Mouse (Mus musculus): ENCODE results near the gene Cdh18.
A peak's percentile ranks its signal among the peaks of the same experiment; 100 is the strongest.
"Not testable (repeated sequence)": the region's sequence is repeated elsewhere in the genome, so short reads cannot be mapped to it uniquely, and the experiment has no call there.

Cdh18 gene

DNA sequence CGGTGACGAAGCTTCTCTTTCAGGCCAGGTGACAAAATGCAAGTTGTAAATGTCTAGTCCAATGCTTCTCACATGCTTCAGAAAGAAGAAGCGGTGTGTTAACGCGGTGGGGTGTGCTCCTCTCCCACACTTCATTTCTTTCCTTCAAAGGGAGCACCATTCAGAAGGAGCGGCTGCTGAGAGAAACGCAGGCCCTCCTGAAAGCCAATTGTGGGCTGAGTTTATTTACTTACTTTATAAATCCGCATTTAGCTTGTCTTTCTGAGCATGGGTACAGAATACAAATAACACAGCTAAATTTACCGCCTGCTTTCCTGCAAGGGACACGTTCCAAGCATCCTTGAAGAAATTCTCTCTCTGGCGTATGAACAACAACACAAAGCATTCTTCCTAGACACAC, 420.6 kb downstream of the Cdh18 start:
- DNase-seq, result peak; percentile 4

DNA sequence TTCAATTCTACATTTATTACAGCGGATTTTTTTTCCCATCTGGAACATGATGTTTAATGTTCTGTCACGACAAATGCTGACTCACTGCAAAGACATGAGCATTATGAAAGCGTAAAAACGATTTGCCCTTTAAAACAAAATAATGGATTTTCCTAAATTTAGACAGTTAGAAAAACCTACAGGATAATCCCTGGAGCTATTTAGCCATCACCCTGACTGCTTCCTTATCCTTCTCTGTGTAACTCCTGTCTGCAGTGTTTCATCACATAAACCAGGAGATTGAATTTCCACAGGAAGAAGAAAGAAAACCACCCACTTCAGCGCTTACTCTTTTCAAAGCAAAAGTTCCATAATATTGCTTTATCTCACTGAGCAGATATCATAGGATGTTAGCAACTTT, 431.3 kb downstream of the Cdh18 start:
- no peak for DNase-seq

DNA sequence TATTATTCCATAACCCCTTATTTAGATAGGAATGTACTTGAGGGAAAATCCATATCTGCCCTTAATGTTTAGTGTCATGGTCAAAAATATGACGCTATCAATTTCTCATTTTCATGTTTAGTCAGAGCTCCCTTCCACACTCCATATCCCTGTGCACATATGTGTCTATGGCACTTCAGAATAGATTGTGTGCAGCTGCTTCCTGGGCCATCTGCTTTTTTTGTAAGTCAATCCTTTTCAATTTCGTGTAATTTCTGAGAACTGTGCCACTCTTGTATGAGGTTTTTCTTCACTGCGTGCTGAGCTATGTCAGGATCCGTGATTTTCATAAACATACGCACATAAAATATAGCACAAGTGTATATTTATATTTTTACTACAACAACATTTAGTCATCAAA, 435.8 kb downstream of the Cdh18 start:
- DNase-seq, result peak; percentile 6

DNA sequence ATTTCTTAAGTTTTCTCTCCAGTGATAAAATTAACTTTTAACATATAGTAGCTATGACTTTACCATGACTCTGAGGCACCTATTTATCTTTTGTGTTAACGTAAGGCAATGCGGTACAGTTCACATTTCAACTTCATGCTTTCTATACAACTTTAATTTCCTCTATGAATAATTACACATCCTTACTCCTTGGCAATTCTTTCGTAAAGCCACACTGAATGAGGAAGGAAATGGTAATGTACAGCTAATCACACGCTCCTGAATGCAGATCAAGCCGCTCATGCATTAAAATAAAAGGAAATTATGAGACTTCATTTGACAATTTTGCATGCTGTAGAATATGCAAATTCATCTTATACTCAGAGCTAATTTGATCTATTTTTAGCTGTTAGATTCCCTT, 467.9 kb downstream of the Cdh18 start:
- no peak for DNase-seq

DNA sequence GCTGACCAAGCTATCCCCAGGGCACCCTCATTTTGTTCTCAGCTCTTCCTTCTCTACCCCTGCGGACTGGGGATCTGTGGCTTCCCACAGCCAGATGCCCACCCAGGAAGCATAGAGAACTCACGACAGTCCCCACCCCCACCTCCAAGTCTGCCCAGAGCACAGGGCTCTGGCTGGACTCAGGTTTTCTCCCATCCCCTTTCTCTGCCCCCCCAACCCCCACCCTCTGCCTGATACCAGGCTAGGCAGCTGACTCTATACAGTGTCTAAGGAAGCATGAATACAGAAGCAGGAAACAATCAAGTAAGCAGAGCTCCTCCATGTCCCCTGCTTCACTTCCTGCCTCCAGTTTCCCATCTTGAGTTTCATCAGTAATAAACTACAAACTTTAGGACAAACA, 472.3 kb downstream of the Cdh18 start:
- no peak for DNase-seq

DNA sequence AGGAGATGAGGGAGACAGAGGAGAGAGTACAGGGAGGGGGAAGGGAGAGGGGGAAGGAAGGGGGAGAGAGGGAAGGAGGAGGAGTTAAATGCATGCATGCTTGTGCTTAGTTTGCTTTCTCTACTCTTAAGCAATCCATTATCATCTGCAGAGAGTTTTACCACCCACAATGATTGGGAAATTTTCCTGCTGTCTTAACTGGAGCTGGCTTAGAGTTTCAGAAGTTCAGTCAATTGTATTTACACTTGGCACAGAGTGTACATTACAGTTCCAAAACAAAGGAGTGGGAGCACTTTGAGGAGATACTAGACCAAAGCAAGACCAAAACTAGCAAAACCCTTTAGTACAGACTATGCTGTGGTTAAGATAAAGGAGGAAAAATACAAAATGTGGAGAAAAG, 473.8 kb downstream of the Cdh18 start:
- peak; percentile 3 for DNase-seq

DNA sequence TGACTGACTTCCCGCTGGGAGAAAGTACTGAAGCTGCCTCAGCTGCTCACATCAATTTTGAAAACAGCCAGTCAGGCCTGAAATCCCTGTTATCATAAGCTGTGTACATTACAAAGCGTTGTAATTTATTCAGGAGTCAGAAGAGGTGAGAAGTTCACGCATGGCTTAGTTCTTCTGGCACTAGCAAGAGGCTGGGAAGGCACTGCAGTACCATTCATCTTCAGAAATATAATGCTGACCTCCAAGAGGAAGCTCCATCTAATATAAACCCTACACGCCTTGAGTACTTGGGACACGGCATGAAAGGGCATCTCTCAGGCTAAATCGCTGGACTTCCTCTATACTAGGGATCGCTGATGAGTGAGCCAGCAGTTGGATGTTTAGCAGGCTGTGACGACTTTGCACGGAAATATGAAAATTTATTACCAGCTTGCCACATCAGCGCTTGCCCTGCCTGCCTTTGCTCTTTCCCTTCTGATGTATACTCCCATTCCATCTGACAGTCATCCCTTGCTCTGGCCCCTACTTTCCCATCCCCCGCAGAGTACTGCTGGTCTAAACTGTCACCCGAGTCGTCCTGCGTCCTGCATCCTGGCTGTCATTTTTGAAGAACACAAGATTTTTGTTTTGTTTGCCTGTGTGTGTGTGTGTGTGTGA, 486.9 kb downstream of the Cdh18 start:
- DNase-seq, result no peak

DNA sequence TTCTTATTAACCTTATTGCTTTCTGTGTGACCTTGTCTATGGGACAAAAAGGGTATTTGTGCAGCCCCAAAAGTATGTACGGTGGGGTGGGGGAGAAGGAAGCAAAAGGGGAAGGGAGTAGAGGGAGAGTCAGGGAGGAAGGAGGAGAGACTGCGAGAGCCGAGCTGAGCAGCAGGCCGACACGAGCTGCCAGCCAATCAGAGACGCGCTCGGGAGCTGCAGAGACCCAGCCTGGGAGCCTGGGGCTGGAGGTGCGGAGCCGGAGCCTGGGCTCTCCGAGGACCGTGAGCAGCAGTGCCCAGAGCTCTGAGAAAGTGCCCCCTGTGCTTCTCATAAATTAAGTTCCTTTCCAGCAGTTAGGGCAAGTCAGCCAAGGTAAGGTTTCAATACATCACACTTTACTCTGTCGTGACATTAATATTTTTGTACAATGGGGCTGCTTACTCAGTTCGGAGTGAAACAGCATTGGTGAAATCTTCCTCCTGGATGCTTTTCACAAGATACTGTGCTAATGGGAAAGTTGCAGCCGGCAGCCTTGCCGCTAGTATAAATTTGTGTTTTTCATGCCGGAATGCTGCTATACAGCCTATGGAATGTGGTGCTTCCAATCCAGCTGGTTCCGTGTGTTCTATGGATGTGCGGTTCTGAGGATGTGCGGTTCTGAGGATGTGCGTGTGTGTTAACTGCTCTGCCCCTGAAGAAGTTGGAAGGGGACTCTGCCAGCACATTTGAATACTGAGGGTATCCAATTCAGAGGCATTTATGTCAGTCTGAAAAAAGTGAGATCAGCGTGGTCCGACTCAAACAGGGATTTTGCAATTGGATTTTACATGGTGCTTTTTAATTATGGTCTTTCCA, 487.6 kb downstream of the Cdh18 start:
- DNase-seq, result peak; percentile 84

DNA sequence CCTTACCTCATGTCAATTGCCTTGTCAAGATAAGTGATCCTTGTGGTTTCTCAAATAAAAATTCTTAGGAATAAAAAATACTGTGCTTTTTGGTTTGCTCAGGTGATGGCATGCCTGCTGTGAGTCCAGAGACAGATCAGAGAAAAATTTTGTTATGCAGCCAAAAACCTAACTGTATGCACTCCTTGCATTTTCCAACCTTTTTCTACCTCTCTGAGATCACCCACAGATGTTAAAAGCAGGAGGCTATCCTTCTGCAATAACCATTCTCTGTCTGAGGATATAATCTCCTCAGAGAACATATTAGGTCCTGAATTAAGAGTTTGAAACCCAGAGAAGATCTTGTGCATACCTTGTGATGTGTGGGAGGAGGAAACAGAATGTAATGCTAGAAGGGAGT, 488.7 kb downstream of the Cdh18 start:
- DNase-seq, result no peak

DNA sequence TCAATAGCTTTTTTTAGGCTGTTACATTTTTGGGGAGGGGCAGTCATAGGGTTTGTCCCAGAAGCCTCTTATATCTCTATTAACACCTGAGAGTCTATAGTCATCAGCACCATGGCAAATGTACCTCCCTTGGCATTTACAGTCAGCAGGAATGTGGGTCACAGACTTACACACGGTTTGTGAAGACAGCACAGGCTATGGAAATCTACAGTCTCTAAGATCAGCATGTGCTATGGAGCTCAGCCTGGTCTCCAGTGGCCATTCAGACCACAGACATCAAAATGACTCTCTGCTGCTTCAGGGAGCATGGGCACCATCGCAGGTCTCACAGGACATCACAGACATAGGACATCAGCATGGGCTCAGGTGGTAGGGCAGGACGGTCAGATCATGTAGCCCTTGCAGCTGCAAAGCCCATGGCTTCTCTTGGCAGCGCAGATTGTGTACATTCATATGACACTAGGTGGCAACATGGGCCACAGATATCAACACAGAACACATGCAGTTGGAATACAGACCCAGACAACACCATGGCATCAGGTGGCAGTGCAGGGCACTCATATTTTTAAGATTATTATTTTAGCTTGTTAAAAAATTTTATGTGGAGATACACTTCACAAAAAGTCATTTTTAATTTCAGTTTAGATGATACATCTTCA, 497.4 kb downstream of the Cdh18 start:
- DNase-seq, result no peak

DNA sequence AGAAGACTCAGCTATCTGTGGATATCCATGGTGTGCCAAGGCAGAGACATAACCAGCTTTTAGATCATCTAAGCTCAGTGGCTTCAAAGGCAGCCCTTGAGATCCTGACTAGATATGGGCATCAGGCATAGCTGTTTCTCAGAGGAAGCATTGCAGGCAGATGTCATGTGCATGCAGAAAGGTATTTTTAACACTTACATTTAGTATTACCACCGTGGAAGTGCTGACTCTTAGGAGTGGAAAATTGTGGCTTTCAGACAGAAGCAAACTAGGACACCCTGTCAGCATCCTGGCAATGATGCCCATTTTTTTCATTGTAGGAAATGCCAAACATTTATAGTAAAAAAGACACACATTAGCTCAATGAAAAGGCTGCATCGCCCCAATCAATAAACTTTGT, 503.2 kb downstream of the Cdh18 start:
- DNase-seq, result no peak

DNA sequence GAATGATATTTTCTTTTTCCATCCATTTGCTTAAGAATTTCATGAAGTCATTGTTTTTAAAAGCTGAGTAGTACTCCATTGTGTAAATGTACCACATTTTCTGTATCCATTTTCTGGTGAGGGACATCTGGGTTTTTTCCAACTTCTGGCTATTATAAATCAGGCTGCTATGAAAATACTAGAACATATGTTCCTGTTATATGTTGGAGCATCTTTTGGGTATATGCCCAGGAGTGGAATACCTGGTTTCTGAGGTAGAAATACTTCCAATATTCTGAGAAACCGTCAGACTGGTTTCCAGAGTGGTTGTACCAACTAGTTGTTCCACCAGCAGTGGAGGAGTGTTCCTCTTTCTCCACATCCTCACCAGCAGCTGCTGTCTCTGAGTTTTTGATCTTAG, 536.5 kb downstream of the Cdh18 start:
- not testable (repeated sequence) for DNase-seq

DNA sequence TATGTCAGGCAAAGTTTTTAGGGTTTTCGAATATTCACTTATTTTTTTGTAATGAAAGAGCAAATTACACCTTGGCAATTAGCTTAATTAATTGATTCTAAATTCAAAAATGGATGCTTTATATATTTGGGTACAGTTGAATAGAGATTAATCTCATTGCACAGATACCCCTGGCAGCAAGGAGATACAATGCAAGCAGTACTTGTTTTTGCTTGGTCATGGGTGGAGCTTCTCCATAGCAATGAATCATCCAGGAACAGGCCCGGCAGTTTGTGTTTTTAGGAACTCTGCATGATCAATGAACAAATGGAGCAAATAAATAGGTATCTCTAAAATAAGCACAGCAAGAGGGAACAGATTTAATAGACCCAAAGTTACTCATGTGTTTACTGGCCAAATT, 538.7 kb downstream of the Cdh18 start:
- DNase-seq, result no peak

DNA sequence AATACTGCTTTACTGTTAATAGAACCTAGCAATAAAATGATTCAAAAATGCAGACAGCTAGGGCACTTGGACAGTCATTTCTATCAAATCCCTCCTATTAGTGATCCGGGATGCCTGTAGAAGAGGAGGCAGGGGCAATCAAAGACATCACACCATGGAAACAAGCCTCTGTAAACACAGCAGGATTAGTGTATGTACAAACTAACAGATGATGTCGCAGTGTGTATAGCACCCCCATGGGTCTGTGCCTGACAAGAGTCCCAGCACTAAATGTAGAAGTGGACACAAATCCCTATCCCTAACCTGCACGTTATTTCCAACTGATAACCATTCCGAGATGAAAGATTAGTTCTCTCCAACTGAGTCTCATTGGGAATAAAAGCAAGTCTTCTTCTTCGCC, 547.8 kb downstream of the Cdh18 start:
- DNase-seq, result no peak

DNA sequence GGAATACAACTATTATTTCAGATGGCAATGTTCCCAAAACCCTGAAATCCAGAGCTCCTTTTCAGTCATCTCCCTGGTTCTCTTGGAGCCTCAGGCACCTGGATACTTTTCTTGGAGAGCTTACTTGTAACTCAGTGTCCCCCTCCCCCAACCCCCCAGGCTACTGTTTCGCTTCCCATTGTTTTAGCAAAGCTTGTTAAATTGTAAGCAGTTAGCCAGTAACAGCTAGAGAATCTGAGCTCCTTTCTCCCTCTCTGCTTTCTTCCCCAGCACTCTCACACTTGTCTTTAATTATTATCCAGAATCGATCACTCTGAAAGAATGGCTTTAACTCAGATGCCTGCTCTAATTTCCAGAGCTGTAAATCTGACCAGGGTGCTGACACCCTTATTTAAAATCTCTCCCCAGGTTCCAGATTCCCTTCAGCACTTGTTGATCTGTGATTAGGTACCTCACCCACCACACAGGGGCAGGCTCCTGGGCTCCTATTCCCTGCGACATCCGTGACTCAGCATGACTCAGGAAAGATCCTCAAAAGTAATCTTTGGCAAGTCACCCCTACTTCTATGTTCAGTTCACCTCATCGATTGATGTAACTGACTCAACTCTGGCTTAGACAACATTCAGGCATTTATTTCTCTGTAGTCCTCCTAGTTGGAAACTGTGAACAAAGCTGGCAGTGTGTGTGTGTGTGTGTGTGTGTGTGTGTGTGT, 556.0 kb downstream of the Cdh18 start:
- no peak for DNase-seq

DNA sequence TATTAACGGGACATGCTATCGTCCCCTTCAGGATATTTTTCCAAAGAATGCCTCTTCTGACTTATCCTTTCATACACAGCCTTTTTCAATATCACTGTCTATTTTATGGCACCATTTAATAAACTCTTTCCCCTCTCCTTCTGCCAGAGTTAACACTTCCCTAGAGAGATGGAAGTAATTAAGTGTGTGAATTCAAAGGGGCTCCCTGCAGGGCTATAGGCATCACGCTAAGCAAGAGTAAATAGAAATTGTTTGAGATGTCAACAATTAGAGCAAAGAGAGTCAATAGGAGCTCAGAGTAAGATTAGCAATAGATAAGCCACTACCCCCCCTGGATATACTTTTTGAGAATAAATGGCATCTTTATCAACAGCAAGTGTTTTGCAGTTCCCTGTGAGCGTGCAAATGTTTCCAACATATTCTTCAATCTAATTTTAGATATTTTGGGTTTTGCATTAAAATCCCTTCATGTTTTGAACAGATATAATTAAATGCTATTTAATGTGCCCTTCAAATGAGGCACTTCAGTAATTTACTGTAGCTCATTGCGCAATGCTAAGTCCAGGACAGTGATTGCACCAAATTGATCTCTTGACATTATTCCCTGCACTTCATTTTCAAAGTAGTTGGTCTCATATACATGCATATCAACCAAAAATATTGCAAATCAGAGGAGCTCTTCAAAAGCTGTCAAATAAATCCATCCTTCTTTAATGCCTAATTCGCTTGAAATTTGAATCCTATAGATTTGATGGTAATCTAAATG, 586.3 kb downstream of the Cdh18 start:
- DNase-seq, result no peak

DNA sequence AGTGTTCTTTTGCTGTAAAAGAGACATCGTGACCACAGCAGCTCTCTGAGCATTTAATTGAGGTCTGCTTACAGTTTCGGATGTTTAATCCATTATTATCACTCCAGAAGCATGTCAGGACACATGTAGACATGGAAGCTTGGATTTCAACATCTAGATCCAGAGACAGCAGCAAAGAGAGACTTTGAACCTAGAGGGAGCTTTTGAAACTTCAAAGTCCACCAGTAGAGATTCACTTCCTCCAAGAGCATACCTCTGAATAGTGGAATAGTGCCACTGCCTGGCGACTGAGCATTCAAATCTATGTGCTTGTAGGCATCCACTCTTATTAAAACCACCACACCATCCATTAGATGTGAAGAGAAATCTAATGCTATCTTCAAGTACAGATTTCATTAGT, 588.1 kb downstream of the Cdh18 start:
- DNase-seq, result no peak

DNA sequence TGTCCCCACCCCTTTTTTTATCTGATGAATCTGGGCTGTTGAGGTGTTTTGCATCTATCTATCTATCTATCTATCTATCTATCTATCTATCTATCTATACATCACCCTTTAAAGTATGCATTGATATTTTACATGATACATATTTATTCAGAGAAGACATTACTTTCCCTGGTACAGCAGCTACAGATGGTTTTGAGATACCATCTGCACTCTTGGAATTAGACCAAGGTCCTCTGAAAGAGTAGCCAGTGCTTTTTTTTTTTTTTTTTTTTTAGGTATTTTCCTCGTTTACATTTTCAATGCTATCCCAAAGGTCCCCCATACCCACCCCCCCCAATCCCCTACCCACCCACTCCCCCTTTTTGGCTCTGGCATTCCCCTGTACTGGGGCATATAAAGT, 594.1 kb downstream of the Cdh18 start:
- DNase-seq, result not testable (repeated sequence)

DNA sequence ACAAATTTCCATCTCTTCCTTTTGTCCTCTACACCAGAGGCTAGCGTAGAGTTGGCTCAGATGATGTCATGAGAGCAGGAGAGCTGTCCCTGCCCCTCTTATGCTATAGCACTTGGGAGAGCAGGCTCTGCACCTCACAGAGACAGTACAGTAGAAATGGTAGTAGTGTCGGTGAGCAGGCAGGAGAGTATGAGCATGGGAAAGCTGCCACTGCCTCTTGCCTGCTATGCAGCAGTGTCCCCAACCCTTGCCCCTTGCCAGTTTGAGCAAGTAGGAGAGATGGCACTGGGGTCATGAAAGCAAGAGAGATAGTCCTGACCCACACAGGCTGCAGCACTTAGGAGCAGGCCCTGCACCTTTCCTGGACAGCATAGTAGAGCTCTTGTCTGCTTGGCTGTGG, 607.1 kb downstream of the Cdh18 start:
- no peak for DNase-seq

DNA sequence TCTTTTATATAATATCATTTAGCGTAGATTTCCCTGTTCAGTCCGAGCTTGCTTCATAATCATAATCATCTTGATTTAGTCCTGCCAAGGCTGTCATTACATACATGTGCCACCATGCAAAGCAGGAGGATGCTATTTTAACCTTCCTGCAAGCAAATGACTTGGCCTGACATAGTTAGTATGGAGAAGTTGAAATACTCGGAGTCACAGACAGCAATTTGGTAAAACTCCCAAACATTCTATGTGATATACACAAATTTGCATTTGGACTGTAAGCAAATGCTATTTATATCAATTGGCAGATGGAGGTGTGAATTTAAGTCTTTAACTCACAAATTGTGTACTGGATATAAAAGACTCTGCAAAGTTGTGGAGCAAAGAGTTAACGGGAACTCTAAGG, 616.0 kb downstream of the Cdh18 start:
- DNase-seq, result no peak

DNA sequence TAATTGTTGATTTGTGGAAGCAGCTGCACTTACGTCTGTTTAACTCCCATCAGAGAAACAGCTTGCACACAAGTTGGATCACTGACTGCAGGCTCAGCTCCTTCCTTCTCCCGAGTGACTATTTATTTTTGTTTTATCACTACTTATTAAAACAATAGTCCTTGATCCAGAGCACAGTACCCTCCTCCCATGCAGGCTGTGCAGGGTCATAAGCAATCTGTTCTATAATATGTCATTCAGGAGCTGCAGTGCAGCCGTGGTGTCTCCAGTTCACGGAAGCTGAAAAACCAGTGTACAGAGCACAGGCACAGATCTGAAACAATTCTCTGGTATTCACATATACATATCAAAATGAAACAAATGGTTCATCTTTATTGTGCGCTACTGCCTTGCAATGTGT, 625.8 kb downstream of the Cdh18 start:
- no peak for DNase-seq

DNA sequence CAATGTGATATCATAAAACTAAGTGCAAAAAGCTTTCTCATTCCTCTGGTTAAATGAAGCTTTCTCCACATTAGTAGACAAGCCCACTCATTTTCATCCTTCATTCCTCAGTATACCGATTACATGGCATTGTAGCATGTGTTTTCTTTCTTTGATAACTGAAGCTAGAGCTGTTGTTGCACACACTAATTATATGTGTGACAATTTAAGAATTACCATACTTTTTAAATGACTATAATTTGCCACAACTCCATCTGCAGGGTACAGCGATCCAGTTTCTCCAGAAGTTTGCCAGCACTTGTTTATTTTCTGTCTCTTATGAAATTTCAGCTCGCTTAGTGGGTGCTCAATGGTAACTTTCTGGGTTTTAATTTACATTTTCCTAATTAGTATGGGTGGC, 663.2 kb downstream of the Cdh18 start:
- no peak for DNase-seq

DNA sequence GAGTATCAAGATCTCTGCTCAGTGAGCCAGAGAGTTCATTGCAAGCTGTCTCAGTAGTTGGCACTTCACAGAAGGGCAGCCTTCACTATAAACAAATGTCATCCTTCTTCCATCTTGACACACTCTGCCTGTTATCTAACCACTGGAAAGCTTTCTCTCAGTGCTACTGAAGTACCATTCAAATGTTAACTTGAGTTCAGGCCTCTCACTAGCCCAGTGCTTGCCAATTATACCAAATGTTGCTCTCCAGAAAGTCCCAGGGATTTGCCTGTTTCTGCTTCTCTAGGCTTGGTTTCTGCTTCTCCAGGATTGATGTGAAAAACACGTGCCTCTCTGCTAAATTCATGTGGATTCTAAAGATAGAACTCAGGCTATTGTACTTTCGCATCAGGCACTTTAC, 681.8 kb downstream of the Cdh18 start:
- no peak for DNase-seq
